Mouse (Mus musculus): ENCODE measurements around the gene Snx5. TPM values are rescaled to one million over a fixed set of nuclear protein-coding genes. Genes with fewer than 3 reads are reported as not detected.
A peak's percentile ranks its signal among the peaks of the same experiment; 100 is the strongest.

Gene Snx5
- total and polyA plus RNA-seq, 3 experiments = 34.9 to 105 (median 87.4) TPM

GRCm38 (mm10) chr2:144267731-144268015, 3.0 kb downstream of the Snx5 start:
- DNase-seq = no peak

- no peak for DNase-seq
These were observed 3.5 kb downstream of the Snx5 start for GRCm38 (mm10) chr2:144267004-144267730.

GRCm38 (mm10) chr2:144265916-144266683, 4.6 kb downstream of the Snx5 start:
- no peak for DNase-seq

- no peak for DNase-seq
These were observed 5.6 kb downstream of the Snx5 start for GRCm38 (mm10) chr2:144265120-144265488.

DNA sequence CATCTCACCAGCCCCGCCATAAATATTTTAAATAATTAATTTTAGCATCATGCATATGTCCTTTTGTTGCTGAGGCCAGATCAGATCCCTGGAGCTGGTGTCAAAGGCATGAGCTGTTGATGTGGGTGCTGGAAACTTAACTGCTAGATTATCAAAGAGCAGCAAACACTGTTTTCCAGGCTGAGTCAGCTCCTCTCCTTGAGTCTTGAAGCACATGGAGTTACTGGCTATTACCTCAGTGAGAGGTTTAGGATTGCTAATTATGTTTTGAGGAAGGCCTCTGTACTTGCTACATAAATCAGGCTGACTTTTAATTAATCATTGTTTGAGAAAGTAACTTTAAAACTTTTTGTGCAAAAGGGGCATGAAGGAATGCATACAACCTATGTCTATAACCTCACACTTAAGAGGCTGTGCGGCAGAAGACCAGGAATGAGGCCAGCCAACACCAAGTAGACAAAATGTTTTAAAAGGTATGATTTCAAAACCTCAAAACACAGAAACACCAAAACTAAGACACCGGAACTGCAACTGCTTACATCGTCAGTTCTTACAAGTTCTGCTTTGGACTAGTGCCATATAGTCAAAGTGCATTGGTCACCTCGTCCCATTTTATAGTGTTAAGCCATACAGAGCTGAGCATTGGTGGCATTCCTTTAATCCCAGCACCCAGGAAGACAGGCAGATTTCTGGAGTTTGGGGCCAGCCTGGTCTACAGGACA, 6.1 kb downstream of the Snx5 start:
- DNase-seq = no peak

DNA sequence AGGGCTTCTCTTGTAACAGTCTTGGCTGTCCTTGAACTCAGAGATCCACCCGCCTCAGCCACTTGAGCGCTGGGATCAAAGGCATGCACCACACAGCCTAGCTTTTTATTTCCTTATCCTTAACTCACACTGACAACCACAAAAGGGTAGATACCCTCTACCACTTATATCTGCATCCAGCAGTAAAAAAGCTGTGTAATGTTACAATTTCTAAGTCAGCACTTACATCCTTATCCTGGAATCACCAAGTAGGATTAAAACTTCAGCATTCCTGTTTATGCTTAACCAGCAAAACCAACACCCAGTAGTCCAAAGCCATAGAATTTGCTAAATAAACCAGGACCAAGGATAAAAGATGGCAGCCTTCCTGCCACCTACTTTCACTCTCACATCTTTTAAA, 7.9 kb downstream of the Snx5 start:
- DNase-seq = no peak

- DNase-seq = no peak
These were observed 20.6 kb downstream of the Snx5 start for GRCm38 (mm10) chr2:144250111-144250510.

DNA sequence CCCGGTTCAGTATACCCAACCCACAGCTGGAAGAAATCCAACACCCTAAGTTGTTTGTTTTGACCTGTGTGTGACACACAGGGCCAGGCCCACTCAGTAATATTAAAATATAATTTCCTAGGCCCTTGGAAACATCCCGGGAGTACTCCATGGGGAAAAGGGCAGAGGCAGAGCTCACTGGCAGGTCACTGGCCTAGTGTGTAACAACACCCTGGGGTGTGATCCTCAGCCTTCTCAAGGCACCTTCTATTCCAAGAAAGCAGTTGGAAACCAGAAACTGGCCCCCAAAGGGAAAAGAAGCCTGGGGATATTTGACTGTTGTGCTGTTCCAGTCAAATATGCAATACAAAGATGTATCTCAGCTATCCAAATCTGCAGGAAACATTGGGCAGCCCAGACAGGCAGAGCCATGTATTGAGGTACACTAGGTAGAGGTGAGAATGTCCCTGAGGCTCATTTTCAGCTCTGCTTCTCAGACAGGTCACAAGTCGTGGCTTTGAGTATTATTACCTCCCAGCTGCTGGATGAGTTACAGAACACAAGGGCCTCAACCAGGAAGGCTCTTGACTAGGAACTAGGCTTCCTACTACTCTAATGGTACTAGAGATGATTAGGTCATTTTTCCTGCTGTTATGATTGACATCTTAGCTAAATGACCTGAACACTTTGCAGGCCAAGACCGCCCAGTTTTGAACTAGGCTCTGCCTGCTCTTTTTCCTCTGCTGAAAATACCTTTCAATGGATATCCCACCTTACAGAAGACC, 21.9 kb downstream of the Snx5 start:
- DNase-seq = no peak

GRCm38 (mm10) chr2:144247337-144247978, 23.2 kb downstream of the Snx5 start:
- no peak for DNase-seq

GRCm38 (mm10) chr2:144246270-144246669, 24.4 kb downstream of the Snx5 start:
- DNase-seq = no peak

- no peak for DNase-seq
These were observed 25.2 kb downstream of the Snx5 start for GRCm38 (mm10) chr2:144245464-144245863.

GRCm38 (mm10) chr2:144240095-144240899, 30.4 kb downstream of the Snx5 start:
- DNase-seq = no peak

DNA sequence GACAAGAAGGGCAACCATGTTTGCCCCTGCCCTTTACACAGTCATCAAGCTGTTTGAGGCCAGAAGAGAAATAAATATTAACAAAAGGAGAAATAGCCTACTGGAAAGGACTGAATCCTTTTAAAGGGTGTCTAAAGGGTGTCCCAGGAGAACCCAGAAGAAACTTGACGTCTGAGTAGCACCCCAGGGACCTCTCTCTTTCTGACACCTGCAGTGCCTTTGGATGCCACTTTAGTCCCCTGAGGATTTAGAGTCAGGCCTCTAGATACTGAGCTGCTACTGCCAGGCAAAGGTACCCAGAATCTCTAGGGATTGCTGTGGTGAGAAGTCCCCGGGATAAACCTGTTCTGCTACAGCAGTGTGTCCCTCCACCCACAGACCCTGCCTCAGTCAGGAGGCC, 31.4 kb downstream of the Snx5 start:
- no peak for DNase-seq

- peak; percentile 32 for DNase-seq
These were observed 32.4 kb downstream of the Snx5 start for GRCm38 (mm10) chr2:144238341-144238740.

- no peak for DNase-seq
These were observed 33.7 kb downstream of the Snx5 start for GRCm38 (mm10) chr2:144236791-144237584.

- DNase-seq = no peak
These were observed 34.9 kb downstream of the Snx5 start for GRCm38 (mm10) chr2:144235776-144236175.

- DNase-seq = no peak
These were observed 37.2 kb downstream of the Snx5 start for GRCm38 (mm10) chr2:144233534-144233933.

DNA sequence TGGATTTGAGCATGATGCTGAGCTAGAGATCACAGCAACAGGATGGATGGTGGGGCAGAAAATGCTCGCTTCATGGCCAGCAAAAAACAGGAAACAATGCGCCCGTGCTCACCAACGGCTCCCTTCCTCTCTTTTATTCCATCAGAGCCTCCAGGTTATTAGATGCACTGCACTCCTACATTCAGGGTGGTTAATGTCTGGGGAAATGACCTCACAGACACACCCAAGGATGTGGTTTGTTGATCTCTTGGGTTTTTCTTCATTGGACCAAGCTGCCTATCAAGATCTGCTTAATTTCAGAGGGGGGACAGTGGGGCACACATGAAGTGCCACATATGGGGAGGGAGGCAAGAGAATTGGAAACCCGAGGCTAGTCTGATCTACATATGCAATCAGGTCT, 39.6 kb downstream of the Snx5 start:
- DNase-seq = no peak

GRCm38 (mm10) chr2:144230498-144230897, 40.2 kb downstream of the Snx5 start:
- DNase-seq = no peak

DNA sequence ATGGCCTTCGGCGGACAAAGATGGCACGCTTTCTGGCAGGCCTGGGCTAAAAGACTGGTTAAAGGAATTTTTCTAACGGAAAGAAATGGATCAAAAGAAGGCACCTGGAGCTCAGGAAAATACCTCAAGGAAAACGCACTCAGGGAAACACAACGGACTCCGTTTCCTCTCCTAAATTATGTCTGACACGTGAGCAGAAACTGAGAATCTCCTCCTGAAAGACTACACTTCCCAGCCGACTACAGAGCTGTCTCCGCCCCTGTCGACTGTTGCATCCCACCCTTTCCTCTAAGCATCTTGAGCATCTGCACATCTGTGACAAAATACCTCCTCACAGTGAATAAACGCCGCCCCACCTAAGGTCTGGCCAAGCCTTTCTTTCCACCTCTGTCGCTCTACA, 41.1 kb downstream of the Snx5 start:
- DNase-seq = no peak
